Mouse (Mus musculus): ENCODE measurements around the gene Slc7a4.
"Not testable (repeated sequence)": the region's sequence is repeated elsewhere in the genome, so short reads cannot be mapped to it uniquely, and the experiment has no call there.

Slc7a4 gene

GRCm38 (mm10) chr16:17583064-17583463, at the start of gene Slc7a4:
Slc7a4 (minus strand) TSS chr16:17583214.
- peak; percentile 52 for DNase-seq

- DNase-seq = no peak
Measured at GRCm38 (mm10) chr16:17632580-17632979, 49.6 kb upstream of the Slc7a4 start.

- DNase-seq = no peak
Measured at GRCm38 (mm10) chr16:17626269-17626555, 43.2 kb upstream of the Slc7a4 start.

- no peak for DNase-seq
Measured at GRCm38 (mm10) chr16:17625488-17626268, 42.7 kb upstream of the Slc7a4 start.

- no peak for DNase-seq
Measured at GRCm38 (mm10) chr16:17621936-17622335, 38.9 kb upstream of the Slc7a4 start.

- DNase-seq = peak; percentile 96
Measured at GRCm38 (mm10) chr16:17619198-17620105, 36.4 kb upstream of the Slc7a4 start, which contains the start of gene Smpd4. Smpd4 (plus strand) TSS chr16:17619354.

- DNase-seq = peak; percentile 81
Measured at GRCm38 (mm10) chr16:17617922-17618565, 35.0 kb upstream of the Slc7a4 start.

- DNase-seq = no peak
Measured at GRCm38 (mm10) chr16:17616212-17616611, 33.2 kb upstream of the Slc7a4 start.

GRCm38 (mm10) chr16:17614740-17615139, 31.7 kb upstream of the Slc7a4 start:
- DNase-seq = not testable (repeated sequence)

GRCm38 (mm10) chr16:17611383-17611782, 28.4 kb upstream of the Slc7a4 start:
- no peak for DNase-seq

- DNase-seq = no peak
Measured at GRCm38 (mm10) chr16:17605684-17606083, 22.7 kb upstream of the Slc7a4 start.

- no peak for DNase-seq
Measured at GRCm38 (mm10) chr16:17604941-17605340, 21.9 kb upstream of the Slc7a4 start.

GRCm38 (mm10) chr16:17600944-17601562, 18.0 kb upstream of the Slc7a4 start:
- peak; percentile 26 for DNase-seq

GRCm38 (mm10) chr16:17590731-17591130, 7.7 kb upstream of the Slc7a4 start:
- no peak for DNase-seq

- no peak for DNase-seq
Measured at GRCm38 (mm10) chr16:17584555-17584954, 1.5 kb upstream of the Slc7a4 start.

- no peak for DNase-seq
Measured at GRCm38 (mm10) chr16:17576825-17577215, 6.2 kb downstream of the Slc7a4 start.

GRCm38 (mm10) chr16:17575870-17576824, 6.9 kb downstream of the Slc7a4 start:
- peak; percentile 48 for DNase-seq

- DNase-seq = no peak
Measured at GRCm38 (mm10) chr16:17566186-17566585, 16.8 kb downstream of the Slc7a4 start.

GRCm38 (mm10) chr16:17564771-17565170, 18.2 kb downstream of the Slc7a4 start:
- no peak for DNase-seq

- no peak for DNase-seq
Measured at GRCm38 (mm10) chr16:17564221-17564620, 18.8 kb downstream of the Slc7a4 start.

GRCm38 (mm10) chr16:17563580-17563979, 19.4 kb downstream of the Slc7a4 start:
- DNase-seq = no peak

GRCm38 (mm10) chr16:17561751-17562208, 21.2 kb downstream of the Slc7a4 start, which contains the start of gene P2rx6:
P2rx6 (plus strand) TSS chr16:17561885.
- DNase-seq = no peak

Measured in thymus, postnatal 4 days (tissue).